Mouse (Mus musculus) cortical plate, adult 2 months (tissue): ENCODE measurements at regions not wholly inside any gene's neighbourhood (a gene's known extent, or its start where the extent isn't known, plus 50 kb on each side); places are given as distances from the start of the nearest gene placed in this dataset.

Source experiments
- CTCF ChIP-seq: fragments of 200-500 bp; IDR thresholded peaks from 2 replicates; pipeline ENCODE4 v1.5.1; 2011; ENCODE audit warnings: mild to moderate bottlenecking, control low read depth, low read length; ENCODE audit not compliant: insufficient read depth; ENCODE audit errors: extremely low read depth
- POLR2A ChIP-seq: fragments of 200-500 bp; IDR thresholded peaks from 2 replicates; pipeline ENCODE4 v1.6.1; 2011; ENCODE audit warnings: mild to moderate bottlenecking, low read length, control low read depth; ENCODE audit not compliant: insufficient read depth; ENCODE audit errors: extremely low read depth

- TF ChIP-seq CTCF (no peak), POLR2A (no peak)
Observed at GRCm38 (mm10) chr10:83915133-83915730, 192.6 kb downstream of the 1500009L16Rik start.
